Mouse (Mus musculus) stomach, postnatal 0 days (tissue): ENCODE measurements at regions not wholly inside any gene's neighbourhood (a gene's known extent, or its start where the extent isn't known, plus 50 kb on each side); places are given as distances from the start of the nearest gene placed in this dataset.

ENCODE experiments used
- ATAC-seq: fragments of 200-750 bp; cut with Nextera tagmentation; 2 replicates; pipeline ENCODE4 v1.8.0; 2017; ENCODE audit not compliant: low FRiP score, low TSS enrichment
- DNase-seq: peaks from one replicate; pipeline ENCODE4 v3.0.0-alpha.2; 2016; ENCODE audit warnings: low spot score
- H3K27ac ChIP-seq: fragments of 300-500 bp; sonication (generic); replicated peaks from 2 replicates; pipeline ENCODE4 v1.5.1; 2014; ENCODE audit warnings: mild to moderate bottlenecking, control low read depth
- H3K27me3 ChIP-seq: fragments of 300-500 bp; sonication (generic); 2 replicates; pipeline ENCODE4 v1.6.1; 2014; ENCODE audit warnings: low read length; ENCODE audit not compliant: control insufficient read depth, insufficient read depth
- H3K36me3 ChIP-seq: fragments of 300-500 bp; sonication (generic); 2 replicates; pipeline ENCODE4 v1.6.1; 2014; ENCODE audit warnings: low read length, mixed read lengths; ENCODE audit not compliant: control insufficient read depth, insufficient read depth
- H3K4me1 ChIP-seq: fragments of 300-500 bp; sonication (generic); replicated peaks from 2 replicates; pipeline ENCODE4 v1.6.1; 2014; ENCODE audit warnings: antibody characterized with exemption; ENCODE audit not compliant: control insufficient read depth, insufficient read depth
- H3K4me2 ChIP-seq: fragments of 300-500 bp; sonication (generic); replicated peaks from 2 replicates; pipeline ENCODE4 v1.6.1; 2014; ENCODE audit warnings: low read depth, mild to moderate bottlenecking, control low read depth, moderate library complexity
- H3K4me3 ChIP-seq: fragments of 300-500 bp; sonication (generic); 2 replicates; pipeline ENCODE4 v1.5.1; 2014; ENCODE audit warnings: low read depth, low read length, control low read depth
- H3K9ac ChIP-seq: fragments of 300-500 bp; sonication (generic); 2 replicates; pipeline ENCODE4 v1.6.1; 2014; ENCODE audit warnings: mild to moderate bottlenecking, low read length, control low read depth, mixed read lengths
- H3K9me3 ChIP-seq: fragments of 300-500 bp; sonication (generic); 2 replicates; pipeline ENCODE4 v1.6.1; 2016; ENCODE audit warnings: low read length; ENCODE audit not compliant: control insufficient read depth
- CTCF ChIP-seq: IDR thresholded peaks from 2 replicates; pipeline ENCODE4 v1.5.1; 2016; ENCODE audit warnings: antibody characterized with exemption, low read depth, mild to moderate bottlenecking, moderate library complexity
- EP300 ChIP-seq: optimal IDR thresholded peaks from 2 replicates; pipeline ENCODE3; 2016; ENCODE audit warnings: antibody characterized with exemption
- WGBS: fragments of 180-500 bp; shearing (Covaris S2); extraction: QIAGEN DNeasy Blood & Tissue Kit; methylation state at CpG from one replicate; pipeline ENCODE4 v1.1.7; 2014; 5-methylcytosine and 5-hydroxymethylcytosine counted together

- no peaks in the 10 kb centered on the region for H3K36me3 ChIP-seq
- H3K9me3 ChIP-seq, result no peaks in the 10 kb centered on the region
- ATAC-seq, result no peak
- no peak overlapping the region for H3K27ac ChIP-seq
- no peak overlapping the region for H3K4me3 ChIP-seq
- H3K9ac ChIP-seq, result no peak overlapping the region
- no peaks in the 10 kb centered on the region for H3K4me1 ChIP-seq
- H3K27me3 ChIP-seq, result no peaks in the 10 kb centered on the region
- 55% methylated on average over 1 of the region's 1 CpGs for WGBS
- H3K4me2 ChIP-seq, result no peak overlapping the region
- TF ChIP-seq EP300, result no peak
- TF ChIP-seq CTCF, result no peak
- DNase-seq, result no peak
Measured at GRCm38 (mm10) chr12:28958661-28959060, 207.1 kb downstream of the Eipr1 start.

DNA sequence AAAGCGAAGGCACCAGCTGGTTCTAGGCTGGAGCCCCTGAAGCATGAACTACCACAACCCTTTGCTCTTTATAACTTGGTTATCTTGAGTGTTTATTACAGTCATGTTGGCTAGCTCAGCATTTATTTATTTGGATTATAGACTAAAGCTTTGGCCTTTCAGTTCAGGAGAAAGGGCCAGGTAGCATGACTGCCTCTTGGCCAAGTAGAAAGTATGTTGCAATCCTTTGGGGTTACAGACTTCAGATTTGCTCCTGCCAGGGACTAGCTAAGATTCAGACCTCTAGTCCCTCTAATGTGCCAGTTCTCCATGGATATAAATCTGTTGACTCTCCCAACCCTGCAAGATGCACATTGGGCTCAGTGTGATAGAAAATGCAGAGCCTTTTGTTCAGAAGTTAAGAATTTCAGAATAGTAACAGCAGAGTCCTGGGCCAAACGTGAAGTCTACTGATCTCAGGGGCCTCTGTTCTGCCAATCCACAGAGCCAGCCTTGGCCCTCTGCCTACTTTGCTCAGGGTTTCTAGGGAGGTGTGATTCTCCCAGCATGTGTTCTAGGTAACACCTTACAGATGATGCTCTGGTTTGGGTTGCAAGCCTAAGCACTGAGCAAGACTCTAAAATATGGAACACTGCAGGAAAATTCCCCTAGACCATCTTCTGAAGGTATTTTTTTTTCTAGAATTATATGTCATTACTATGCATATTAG lies 218.2 kb downstream of the Eipr1 start:
- no peak for DNase-seq
- H3K9me3 ChIP-seq, result no peaks in the 10 kb centered on the region
- no peaks in the 10 kb centered on the region for H3K4me1 ChIP-seq
- no peak for TF ChIP-seq CTCF
- no peak for TF ChIP-seq EP300
- H3K4me2 ChIP-seq, result no peak overlapping the region
- H3K27me3 ChIP-seq, result no peaks in the 10 kb centered on the region
- no peak overlapping the region for H3K4me3 ChIP-seq
- H3K36me3 ChIP-seq, result no peaks in the 10 kb centered on the region
- no peak overlapping the region for H3K9ac ChIP-seq
- 68% methylated on average over 2 of the region's 2 CpGs for WGBS
- ATAC-seq, result no peak
- no peak overlapping the region for H3K27ac ChIP-seq

DNA sequence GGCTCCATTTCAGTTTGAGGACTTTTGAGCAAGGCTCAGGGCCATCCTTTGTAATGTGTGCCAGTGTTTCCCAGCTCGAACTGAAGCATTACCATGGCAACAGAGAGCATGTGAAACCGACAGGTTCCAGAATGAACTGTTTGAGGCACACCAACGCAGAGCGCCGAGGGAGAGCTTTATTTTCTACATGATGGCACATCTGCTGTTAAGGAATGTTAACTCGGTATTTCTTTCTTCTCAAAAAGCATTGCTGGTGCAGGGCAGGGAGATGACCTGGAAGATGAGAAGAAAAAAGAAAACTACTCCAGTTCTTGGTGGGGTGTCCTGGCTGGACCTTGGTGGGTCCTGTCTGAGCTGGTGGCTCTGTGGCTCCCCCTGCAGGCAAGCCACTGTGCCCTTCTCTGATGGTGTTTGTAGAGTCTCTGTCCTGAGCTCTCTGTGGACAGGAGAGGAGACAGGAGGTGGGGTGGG lies 223.0 kb downstream of the Eipr1 start:
- Histone ChIP-seq H3K4me3 (no peak overlapping the region), H3K27ac (no peak overlapping the region), H3K9me3 (no peaks in the 10 kb centered on the region), H3K27me3 (no peaks in the 10 kb centered on the region), H3K9ac (no peak overlapping the region), H3K36me3 (no peaks in the 10 kb centered on the region), H3K4me2 (no peak overlapping the region), H3K4me1 (no peaks in the 10 kb centered on the region)
- TF ChIP-seq EP300 (no peak), CTCF (peak; percentile 46)
- ATAC-seq, result no peak
- no peak for DNase-seq
- WGBS, result 60% methylated on average over 6 of the region's 6 CpGs

DNA sequence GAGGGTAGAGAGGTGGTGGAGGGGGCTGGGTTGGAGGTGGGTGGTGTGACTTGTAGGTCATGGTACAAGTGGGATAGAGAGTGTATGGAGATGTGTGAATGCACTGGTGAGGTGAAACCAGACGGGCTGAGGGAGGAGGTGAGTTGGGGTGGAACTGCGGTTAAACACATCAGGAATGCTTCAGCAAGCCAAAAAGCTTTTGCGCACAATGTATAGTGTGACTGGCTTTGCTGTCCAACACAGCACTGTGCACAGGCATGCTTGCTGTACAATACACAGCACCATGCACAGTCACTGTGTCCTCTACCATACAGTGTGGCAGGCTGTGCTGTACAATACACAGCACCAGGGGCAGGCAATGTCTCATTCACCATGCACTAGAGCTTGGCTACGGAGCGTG lies 223.6 kb downstream of the Eipr1 start:
- Histone ChIP-seq H3K4me2 (no peak overlapping the region), H3K27ac (no peak overlapping the region), H3K9ac (no peak overlapping the region), H3K36me3 (no peaks in the 10 kb centered on the region), H3K9me3 (no peaks in the 10 kb centered on the region), H3K4me3 (no peak overlapping the region), H3K4me1 (no peaks in the 10 kb centered on the region), H3K27me3 (no peaks in the 10 kb centered on the region)
- TF ChIP-seq EP300 (no peak), CTCF (no peak)
- no peak for ATAC-seq
- WGBS, result 87% methylated on average over 5 of the region's 5 CpGs
- no peak for DNase-seq

DNA sequence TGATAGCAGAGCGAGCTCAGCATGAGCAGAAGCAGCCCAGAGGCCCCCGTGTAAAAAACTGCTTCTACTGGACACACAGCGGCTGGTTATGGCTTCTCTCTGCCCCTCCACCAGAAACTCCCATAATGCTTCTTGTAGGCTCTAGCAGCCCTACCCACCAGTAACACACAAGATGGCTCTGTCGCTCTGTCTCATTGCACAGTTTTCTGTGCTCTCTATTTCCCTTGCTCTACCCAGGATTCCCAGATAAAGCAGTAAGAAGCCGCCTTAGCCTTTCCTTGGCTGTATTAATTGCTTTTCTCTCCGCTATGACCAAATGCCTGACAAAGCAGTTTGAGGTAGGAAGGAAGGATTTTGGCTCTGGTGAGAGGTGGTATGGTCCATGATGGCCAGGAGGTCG lies 228.1 kb downstream of the Eipr1 start:
- H3K9ac ChIP-seq, result no peak overlapping the region
- no peaks in the 10 kb centered on the region for H3K4me1 ChIP-seq
- DNase-seq, result no peak
- no peak for ATAC-seq
- H3K27me3 ChIP-seq, result no peaks in the 10 kb centered on the region
- no peak overlapping the region for H3K4me2 ChIP-seq
- no peaks in the 10 kb centered on the region for H3K36me3 ChIP-seq
- H3K27ac ChIP-seq, result no peak overlapping the region
- WGBS, result 81% methylated on average over 7 of the region's 7 CpGs
- no peak overlapping the region for H3K4me3 ChIP-seq
- TF ChIP-seq CTCF, result no peak
- TF ChIP-seq EP300, result no peak
- no peaks in the 10 kb centered on the region for H3K9me3 ChIP-seq

GRCm38 (mm10) chr12:28986214-28986613 lies 234.6 kb downstream of the Eipr1 start:
- TF ChIP-seq EP300 (no peak), CTCF (no peak)
- no peaks in the 10 kb centered on the region for H3K36me3 ChIP-seq
- DNase-seq (no peak), ATAC-seq (no peak)
- no peaks in the 10 kb centered on the region for H3K4me1 ChIP-seq
- no peak overlapping the region for H3K4me2 ChIP-seq
- no peak overlapping the region for H3K27ac ChIP-seq
- no peak overlapping the region for H3K4me3 ChIP-seq
- no peaks in the 10 kb centered on the region for H3K9me3 ChIP-seq
- no peaks in the 10 kb centered on the region for H3K27me3 ChIP-seq
- 32% methylated on average over 7 of the region's 7 CpGs for WGBS
- no peak overlapping the region for H3K9ac ChIP-seq
